Mouse (Mus musculus) limb, embryonic 14.5 days (tissue): ENCODE measurements at regions not wholly inside any gene's neighbourhood (a gene's known extent, or its start where the extent isn't known, plus 50 kb on each side); places are given as distances from the start of the nearest gene placed in this dataset.

Experiments used
- ATAC-seq: fragments of 200-750 bp; cut with Nextera tagmentation; 2 replicates; pipeline ENCODE4 v1.8.0; 2017; ENCODE audit warnings: low read depth, moderate number of reproducible peaks, moderate TSS enrichment; ENCODE audit not compliant: low FRiP score
- DNase-seq: peaks from one replicate; pipeline ENCODE4 v3.0.0-alpha.2; 2015; ENCODE audit warnings: low spot score
- H3K27ac ChIP-seq: fragments of 300-500 bp; sonication (generic); replicated peaks from 2 replicates; pipeline ENCODE4 v1.5.1; 2014; ENCODE audit warnings: low read depth, mild to moderate bottlenecking, low read length, moderate library complexity, mixed read lengths
- H3K27me3 ChIP-seq: fragments of 300-500 bp; sonication (generic); 2 replicates; pipeline ENCODE4 v1.6.1; 2014; ENCODE audit warnings: low read length, mixed read lengths; ENCODE audit not compliant: control insufficient read depth, insufficient read depth
- H3K36me3 ChIP-seq: fragments of 300-500 bp; sonication (generic); 2 replicates; pipeline ENCODE4 v1.6.1; 2014; ENCODE audit warnings: mild to moderate bottlenecking, low read length, moderate library complexity, mixed read lengths; ENCODE audit not compliant: control insufficient read depth, insufficient read depth
- H3K4me1 ChIP-seq: fragments of 300-500 bp; sonication (generic); 2 replicates; pipeline ENCODE4 v1.6.1; 2014; ENCODE audit warnings: antibody characterized with exemption, low read length, mixed read lengths; ENCODE audit not compliant: control insufficient read depth, insufficient read depth
- H3K4me2 ChIP-seq: fragments of 300-500 bp; sonication (generic); replicated peaks from 2 replicates; pipeline ENCODE4 v1.6.1; 2014; ENCODE audit warnings: low read depth, mild to moderate bottlenecking, low read length, moderate library complexity; ENCODE audit not compliant: severe bottlenecking
- H3K4me3 ChIP-seq: fragments of 300-500 bp; sonication (generic); replicated peaks from 2 replicates; pipeline ENCODE4 v1.5.1; 2014; ENCODE audit warnings: low read length
- H3K9ac ChIP-seq: fragments of 300-500 bp; sonication (generic); 2 replicates; pipeline ENCODE4 v1.6.1; 2014; ENCODE audit warnings: mild to moderate bottlenecking, low read depth, low read length, moderate library complexity; ENCODE audit not compliant: severe bottlenecking
- H3K9me3 ChIP-seq: fragments of 300-500 bp; sonication (generic); 2 replicates; pipeline ENCODE4 v1.6.1; 2016; ENCODE audit warnings: low read length; ENCODE audit not compliant: control insufficient read depth
- POLR2A ChIP-seq: fragments of 200-500 bp; IDR thresholded peaks from 2 replicates; pipeline ENCODE4 v1.8.0; 2012; ENCODE audit warnings: inconsistent platforms, mild to moderate bottlenecking, moderate library complexity, borderline replicate concordance; ENCODE audit not compliant: insufficient read depth, insufficient read length; ENCODE audit errors: extremely low read depth
- WGBS: fragments of 180-500 bp; shearing (Covaris S2); extraction: QIAGEN DNeasy Blood & Tissue Kit; methylation state at CpG from one replicate; pipeline ENCODE4 v1.1.7; 2014; 5-methylcytosine and 5-hydroxymethylcytosine counted together

- Histone ChIP-seq H3K4me3 (no peak overlapping the region), H3K4me1 (no peaks in the 10 kb centered on the region), H3K9ac (no peak overlapping the region), H3K4me2 (no peak overlapping the region), H3K9me3 (no peaks in the 10 kb centered on the region), H3K27me3 (no peaks in the 10 kb centered on the region), H3K27ac (no peak overlapping the region), H3K36me3 (no peaks in the 10 kb centered on the region)
- TF ChIP-seq POLR2A: no peak
- WGBS: 72% methylated on average over 4 of the region's 4 CpGs
- DNase-seq (no peak), ATAC-seq (no peak)
Observed at GRCm38 (mm10) chr13:25362627-25362967, 92.3 kb upstream of the Nrsn1 start.

- H3K4me1 ChIP-seq: no peaks in the 10 kb centered on the region
- no peak overlapping the region for H3K9ac ChIP-seq
- WGBS: 64% methylated on average over 7 of the region's 7 CpGs
- no peak overlapping the region for H3K4me2 ChIP-seq
- no peak for DNase-seq
- H3K27me3 ChIP-seq: no peaks in the 10 kb centered on the region
- H3K36me3 ChIP-seq: no peaks in the 10 kb centered on the region
- no peak overlapping the region for H3K4me3 ChIP-seq
- H3K9me3 ChIP-seq: no peaks in the 10 kb centered on the region
- no peak overlapping the region for H3K27ac ChIP-seq
- TF ChIP-seq POLR2A: no peak
- no peak for ATAC-seq
Observed at GRCm38 (mm10) chr13:25361850-25362626, 91.7 kb upstream of the Nrsn1 start.

GRCm38 (mm10) chr13:25347558-25347957 is 77.3 kb upstream of the Nrsn1 start:
- H3K4me2 ChIP-seq: no peak overlapping the region
- H3K27ac ChIP-seq: no peak overlapping the region
- TF ChIP-seq POLR2A: no peak
- H3K36me3 ChIP-seq: no peaks in the 10 kb centered on the region
- H3K9ac ChIP-seq: no peak overlapping the region
- ATAC-seq (no peak), DNase-seq (no peak)
- H3K9me3 ChIP-seq: no peaks in the 10 kb centered on the region
- H3K4me3 ChIP-seq: no peak overlapping the region
- WGBS: 46% methylated on average over 5 of the region's 5 CpGs
- H3K27me3 ChIP-seq: no peaks in the 10 kb centered on the region
- no peaks in the 10 kb centered on the region for H3K4me1 ChIP-seq

GRCm38 (mm10) chr13:25343309-25343708 is 73.0 kb upstream of the Nrsn1 start:
- WGBS: 73% methylated on average over 6 of the region's 6 CpGs
- Histone ChIP-seq H3K27ac (no peak overlapping the region), H3K9ac (no peak overlapping the region), H3K27me3 (no peaks in the 10 kb centered on the region), H3K36me3 (no peaks in the 10 kb centered on the region), H3K4me2 (no peak overlapping the region), H3K4me1 (no peaks in the 10 kb centered on the region), H3K4me3 (no peak overlapping the region), H3K9me3 (no peaks in the 10 kb centered on the region)
- no peak for TF ChIP-seq POLR2A
- ATAC-seq: no peak
- no peak for DNase-seq

- H3K4me1 ChIP-seq: no peaks in the 10 kb centered on the region
- 97% methylated on average over 1 of the region's 1 CpGs for WGBS
- no peak overlapping the region for H3K9ac ChIP-seq
- H3K27ac ChIP-seq: no peak overlapping the region
- no peaks in the 10 kb centered on the region for H3K36me3 ChIP-seq
- no peak overlapping the region for H3K4me3 ChIP-seq
- no peak overlapping the region for H3K4me2 ChIP-seq
- no peak for TF ChIP-seq POLR2A
- DNase-seq (no peak), ATAC-seq (no peak)
- H3K9me3 ChIP-seq: no peaks in the 10 kb centered on the region
- H3K27me3 ChIP-seq: no peaks in the 10 kb centered on the region
Observed at GRCm38 (mm10) chr13:25341826-25342225, 71.5 kb upstream of the Nrsn1 start.
